ENCODE assay signal across 9 mouse cellular contexts in genomic region chr4:131484607-131485111, GRCm38 (mm10).
DNase-seq lines count a peak whose midpoint lies in the region; ATAC-seq and TF ChIP-seq lines count a peak whose summit lies in the region.
"Had no signal": no experiment of that assay in that cellular context is flagged by ENCODE, and none has a peak within 500 bp of the region (broad histone marks: within the 10 kb centered on the region; RNA-seq: fewer than 3 reads in every experiment).

No protein-coding gene starts in this region.

- DNase-seq in ES-E14 (ENCODE audit: low read depth, low spot score), result no peak
- peak; percentile 26 for DNase-seq in cerebellum, adult 9-10 months
- DNase-seq in forebrain, embryonic 14.5 days (ENCODE audit: low spot score), result peak; percentile 48
- no peak for DNase-seq in urinary bladder, postnatal 10 days (ENCODE audit: low spot score)
- DNase-seq in frontal cortex, adult 2 months (ENCODE audit: extremely low spot score in 1 of 2, low spot score in 1 of 2), result no peak
- no peak for DNase-seq in right cerebral cortex, postnatal 25 days
- DNase-seq: heart, adult 18-20 months had no signal

- no peaks in the 10 kb centered on the region for H3K36me3 ChIP-seq in ES-E14 (ENCODE audit: control insufficient read depth, insufficient read depth, low read length, poor library complexity, severe bottlenecking)
- no peaks in the 10 kb centered on the region for H3K36me3 ChIP-seq in forebrain, embryonic 14.5 days (ENCODE audit: control insufficient read depth, insufficient read depth, low read length)
- H3K36me3 ChIP-seq in limb, embryonic 15.5 days, result no peaks in the 10 kb centered on the region

- no peak for ATAC-seq in forebrain, embryonic 14.5 days
- ATAC-seq in limb, embryonic 15.5 days (ENCODE audit: insufficient number of reproducible peaks, low FRiP score, low TSS enrichment, low read depth), result peak; percentile 49
- no peak for ATAC-seq in erythroblast, adult 5-6 weeks (replicated peaks; ENCODE audit: low FRiP score, poor library complexity, severe bottlenecking)

- H3K9me3 ChIP-seq in ES-E14 (ENCODE audit: control insufficient read depth, insufficient read depth, low read depth, low read length), result no peaks in the 10 kb centered on the region
- no peaks in the 10 kb centered on the region for H3K9me3 ChIP-seq in forebrain, embryonic 14.5 days (replicated peaks; ENCODE audit: control insufficient read depth, low read length)
- no peaks in the 10 kb centered on the region for H3K9me3 ChIP-seq in limb, embryonic 15.5 days

- H3K4me3 ChIP-seq in ES-E14 (ENCODE audit: insufficient read depth in 1 of 2, low read depth in 1 of 2, low read length in 2 of 2, poor library complexity in 1 of 2, severe bottlenecking in 1 of 2), result peak overlapping the region; percentile 11 to 29; a peak in 3 of 4 replicates
- no peak overlapping the region for H3K4me3 ChIP-seq in forebrain, embryonic 14.5 days (ENCODE audit: low read depth, low read length)
- H3K4me3 ChIP-seq in limb, embryonic 15.5 days, result no peak overlapping the region

- H3K4me2 ChIP-seq in forebrain, embryonic 14.5 days (ENCODE audit: low read length), result no peak overlapping the region
- peak overlapping the region; percentile 19; the same call in 1 of the 2 replicates for H3K4me2 ChIP-seq in limb, embryonic 15.5 days

- 42% methylated on average over 14 of the region's 14 CpGs for WGBS in forebrain, embryonic 14.5 days
- WGBS in limb, embryonic 15.5 days, result 17% methylated on average over 14 of the region's 14 CpGs

- H3K4me1 ChIP-seq in ES-E14 (ENCODE audit: control insufficient read depth in 2 of 2, insufficient read depth in 2 of 2, low read length in 2 of 2, poor library complexity in 1 of 2), result peaks cover 2 to 4% of the 10 kb centered on the region in 2 experiments; a peak in 2 of 4 replicates
- peaks cover 21% of the 10 kb centered on the region for H3K4me1 ChIP-seq in forebrain, embryonic 14.5 days (ENCODE audit: control insufficient read depth, insufficient read depth, low read length)
- H3K4me1 ChIP-seq in limb, embryonic 15.5 days, result peaks cover 66% of the 10 kb centered on the region

- H3K27me3 ChIP-seq in forebrain, embryonic 14.5 days (replicated peaks; ENCODE audit: control insufficient read depth, insufficient read depth, low read length), result no peaks in the 10 kb centered on the region
- peaks cover 3% of the 10 kb centered on the region; the same call in 1 of the 2 replicates for H3K27me3 ChIP-seq in limb, embryonic 15.5 days

- no peak overlapping the region for H3K27ac ChIP-seq in ES-E14 (ENCODE audit: insufficient read depth, low read depth, low read length, poor library complexity, severe bottlenecking)
- no peak overlapping the region; the same call in 1 of the 2 replicates for H3K27ac ChIP-seq in forebrain, embryonic 14.5 days (ENCODE audit: low read depth, low read length)
- peak overlapping the region; percentile 68 for H3K27ac ChIP-seq in limb, embryonic 15.5 days

- in situ Hi-C loops in ES-E14 (cut with MboI; ENCODE audit: low sequenced_read_pairs in 2 of 2, unreplicated experiment in 2 of 2), result no loop called here

- peak overlapping the region; percentile 49; the same call in 1 of the 2 replicates for H3K9ac ChIP-seq in ES-E14 (ENCODE audit: insufficient read depth, low read depth, low read length, poor library complexity, severe bottlenecking)
- H3K9ac ChIP-seq in forebrain, embryonic 14.5 days (ENCODE audit: low read length), result no peak overlapping the region
- no peak overlapping the region for H3K9ac ChIP-seq in limb, embryonic 15.5 days

TF ChIP-seq in ES-E14, 5 proteins besides CTCF, POLR2A, EP300 and RAD21:
- TF ChIP-seq CHD2 (IDR thresholded peaks at IDR 0.05; ENCODE audit: low read depth, low read length) (no peak), ZC3H11A (IDR thresholded peaks at IDR 0.05; ENCODE audit: borderline replicate concordance, low read depth, low read length) (no peak), HCFC1 (IDR thresholded peaks at IDR 0.05; ENCODE audit: borderline replicate concordance, insufficient read depth, low read length) (no peak), MAFK (IDR thresholded peaks at IDR 0.05; ENCODE audit: insufficient read depth, low read depth, low read length) (no peak), ZNF384 (IDR thresholded peaks at IDR 0.05; ENCODE audit: low read depth, low read length) (no peak)

Comparison
In these comparisons a context has a peak if more than half of its experiments do, and no peak if none do; other contexts are left out.
1. DNase-seq: peak in cerebellum, adult 9-10 months (single experiment) and forebrain, embryonic 14.5 days (single experiment); none in ES-E14 (single experiment), urinary bladder, postnatal 10 days (single experiment), frontal cortex, adult 2 months (0 of 2) and right cerebral cortex, postnatal 25 days (single experiment).
2. H3K4me3 ChIP-seq: peak in ES-E14 (2 of 2); none in forebrain, embryonic 14.5 days (single experiment) and limb, embryonic 15.5 days (single experiment).